Mouse (Mus musculus) intestine, embryonic 14.5 days (tissue): ENCODE data around the gene Ndufab1. TPM values are rescaled to one million over a fixed set of nuclear protein-coding genes. Genes with fewer than 3 reads are reported as not detected.

Experiments used
- ATAC-seq: fragments of 200-750 bp; cut with Nextera tagmentation; replicated peaks from 2 replicates; pipeline ENCODE4 v1.8.0; 2017; ENCODE audit warnings: low read depth, moderate number of reproducible peaks, moderate TSS enrichment, moderate library complexity; ENCODE audit not compliant: low FRiP score, low TSS enrichment
- DNase-seq: peaks from one replicate; pipeline ENCODE4 v3.0.0-alpha.2; 2018; ENCODE audit warnings: low spot score
- H3K27ac ChIP-seq: fragments of 300-500 bp; sonication (generic); 2 replicates; pipeline ENCODE4 v1.5.1; 2014; ENCODE audit warnings: low read depth, mild to moderate bottlenecking, control low read depth
- H3K27me3 ChIP-seq: fragments of 300-500 bp; sonication (generic); replicated peaks from 2 replicates; pipeline ENCODE4 v1.6.1; 2014; ENCODE audit warnings: low read length, control low read depth; ENCODE audit not compliant: control insufficient read depth, insufficient read depth
- H3K36me3 ChIP-seq: fragments of 300-500 bp; sonication (generic); 2 replicates; pipeline ENCODE4 v1.6.1; 2014; ENCODE audit warnings: low read length, control low read depth; ENCODE audit not compliant: control insufficient read depth, insufficient read depth
- H3K4me1 ChIP-seq: fragments of 300-500 bp; sonication (generic); replicated peaks from 2 replicates; pipeline ENCODE4 v1.6.1; 2014; ENCODE audit warnings: low read length, control low read depth, mixed read lengths; ENCODE audit not compliant: control insufficient read depth, insufficient read depth
- H3K4me2 ChIP-seq: fragments of 300-500 bp; sonication (generic); 2 replicates; pipeline ENCODE4 v1.6.1; 2014; ENCODE audit warnings: low read length
- H3K4me3 ChIP-seq: fragments of 300-500 bp; sonication (generic); 2 replicates; pipeline ENCODE4 v1.5.1; 2014; ENCODE audit warnings: low read depth, low read length, control low read depth, mixed read lengths
- H3K9ac ChIP-seq: fragments of 300-500 bp; sonication (generic); 2 replicates; pipeline ENCODE4 v1.6.1; 2014; ENCODE audit warnings: mild to moderate bottlenecking, low read length
- H3K9me3 ChIP-seq: fragments of 300-500 bp; sonication (generic); 2 replicates; pipeline ENCODE4 v1.6.1; 2016; ENCODE audit warnings: low read length, control low read depth; ENCODE audit not compliant: control insufficient read depth
- WGBS: fragments of 180-500 bp; shearing (Covaris S2); extraction: QIAGEN DNeasy Blood & Tissue Kit; methylation state at CpG from one replicate; pipeline ENCODE4 v1.1.7; 2014; 5-methylcytosine and 5-hydroxymethylcytosine counted together
- polyA plus RNA-seq: library from polyadenylated mRNA; unstranded; fragments of >200 nt; fragmentation: Nextera tagmentation; extraction: Ambion mirVana; gene quantifications from 2 replicates; pipeline ENCODE4 v1.2.1, GENCODE M21; 2014

Gene Ndufab1
- 714 and 762 TPM in 2 replicates for polyA plus RNA-seq

- peak within 1 kb of the TSS; percentile 22; the same call in 1 of the 2 replicates for H3K27ac ChIP-seq
- ATAC-seq (peak; percentile 98), DNase-seq (peak; percentile 83)
- peak within 1 kb of the TSS; percentile 93 for H3K4me2 ChIP-seq
- WGBS, result under 1% methylated on average over 34 of the region's 43 CpGs
- H3K4me1 ChIP-seq, result peaks cover 7% of the 10 kb centered on the region; the same call in 1 of the 2 replicates
- H3K36me3 ChIP-seq, result peaks cover 17% of the 10 kb centered on the region
- H3K9me3 ChIP-seq, result no peaks in the 10 kb centered on the region
- no peaks in the 10 kb centered on the region for H3K27me3 ChIP-seq
- peak within 1 kb of the TSS; percentile 76 for H3K9ac ChIP-seq
- H3K4me3 ChIP-seq, result peak within 1 kb of the TSS; percentile 75
Observed at GRCm38 (mm10) chr7:122101747-122102244, at the start of gene Ndufab1. Gene Ndufab1 (minus strand): TSS chr7:122101886.

GRCm38 (mm10) chr7:122140991-122141390, 39.3 kb upstream of the Ndufab1 start:
- Histone ChIP-seq H3K36me3 (peaks cover 98% of the 10 kb centered on the region), H3K9me3 (no peaks in the 10 kb centered on the region), H3K4me2 (no peak overlapping the region), H3K27me3 (no peaks in the 10 kb centered on the region), H3K4me1 (no peaks in the 10 kb centered on the region), H3K27ac (no peak overlapping the region), H3K4me3 (no peak overlapping the region), H3K9ac (no peak overlapping the region)
- no peak for ATAC-seq
- no peak for DNase-seq

GRCm38 (mm10) chr7:122138190-122138589, 36.5 kb upstream of the Ndufab1 start:
- peaks cover 4% of the 10 kb centered on the region; the same call in 1 of the 2 replicates for H3K4me1 ChIP-seq
- H3K27ac ChIP-seq, result no peak overlapping the region
- no peak overlapping the region for H3K4me3 ChIP-seq
- DNase-seq (no peak), ATAC-seq (no peak)
- H3K9me3 ChIP-seq, result no peaks in the 10 kb centered on the region
- no peak overlapping the region for H3K4me2 ChIP-seq
- no peak overlapping the region for H3K9ac ChIP-seq
- H3K27me3 ChIP-seq, result no peaks in the 10 kb centered on the region
- 88% methylated on average over 5 of the region's 5 CpGs for WGBS
- peaks cover 87% of the 10 kb centered on the region for H3K36me3 ChIP-seq

GRCm38 (mm10) chr7:122137071-122137470, 35.4 kb upstream of the Ndufab1 start:
- no peak for DNase-seq
- Histone ChIP-seq H3K9me3 (no peaks in the 10 kb centered on the region), H3K27me3 (no peaks in the 10 kb centered on the region), H3K4me2 (no peak overlapping the region), H3K9ac (no peak overlapping the region), H3K4me1 (peaks cover 5% of the 10 kb centered on the region; the same call in 1 of the 2 replicates), H3K4me3 (no peak overlapping the region), H3K27ac (no peak overlapping the region), H3K36me3 (peaks cover 76% of the 10 kb centered on the region)
- ATAC-seq, result no peak

GRCm38 (mm10) chr7:122135070-122135469, 33.4 kb upstream of the Ndufab1 start:
- no peak overlapping the region for H3K9ac ChIP-seq
- H3K27ac ChIP-seq, result no peak overlapping the region
- peaks cover 13% of the 10 kb centered on the region; the same call in 1 of the 2 replicates for H3K4me1 ChIP-seq
- no peak overlapping the region for H3K4me3 ChIP-seq
- no peaks in the 10 kb centered on the region for H3K27me3 ChIP-seq
- peaks cover 57% of the 10 kb centered on the region for H3K36me3 ChIP-seq
- WGBS, result 71% methylated on average over 10 of the region's 10 CpGs
- no peak overlapping the region for H3K4me2 ChIP-seq
- H3K9me3 ChIP-seq, result no peaks in the 10 kb centered on the region
- ATAC-seq (no peak), DNase-seq (no peak)

- Histone ChIP-seq H3K9ac (peak overlapping the region; percentile 90), H3K4me3 (peak overlapping the region; percentile 87), H3K4me1 (peaks cover 13% of the 10 kb centered on the region; the same call in 1 of the 2 replicates), H3K27me3 (no peaks in the 10 kb centered on the region), H3K9me3 (no peaks in the 10 kb centered on the region), H3K36me3 (peaks cover 51% of the 10 kb centered on the region), H3K27ac (no peak overlapping the region), H3K4me2 (peak overlapping the region; percentile 77)
- no peak for ATAC-seq
- 15% methylated on average over 8 of the region's 8 CpGs for WGBS
- DNase-seq, result no peak
Observed at GRCm38 (mm10) chr7:122133338-122133625, 31.6 kb upstream of the Ndufab1 start.

GRCm38 (mm10) chr7:122132497-122133337, 31.0 kb upstream of the Ndufab1 start, which contains the start of the genes Palb2 and Dctn5:
Gene Palb2 (minus strand): TSS chr7:122132985.
Gene Dctn5 (plus strand): TSS chr7:122133041.
- H3K4me2 ChIP-seq, result peak within 1 kb of the TSS; percentile 87
- WGBS, result under 1% methylated on average over 54 of the region's 54 CpGs
- H3K9ac ChIP-seq, result peak within 1 kb of the TSS; percentile 90
- peak within 1 kb of the TSS; percentile 87 for H3K4me3 ChIP-seq
- peak within 1 kb of the TSS; percentile 51; the same call in 1 of the 2 replicates for H3K27ac ChIP-seq
- peak; percentile 96 for ATAC-seq
- no peaks in the 10 kb centered on the region for H3K9me3 ChIP-seq
- DNase-seq, result peak; percentile 99
- peaks cover 13% of the 10 kb centered on the region; the same call in 1 of the 2 replicates for H3K4me1 ChIP-seq
- peaks cover 51% of the 10 kb centered on the region for H3K36me3 ChIP-seq
- H3K27me3 ChIP-seq, result no peaks in the 10 kb centered on the region

GRCm38 (mm10) chr7:122131834-122132233, 30.1 kb upstream of the Ndufab1 start:
- Histone ChIP-seq H3K27ac (no peak overlapping the region), H3K4me2 (peak overlapping the region; percentile 87), H3K9me3 (no peaks in the 10 kb centered on the region), H3K9ac (peak overlapping the region; percentile 90), H3K4me3 (peak overlapping the region; percentile 87), H3K4me1 (peaks cover 13% of the 10 kb centered on the region; the same call in 1 of the 2 replicates), H3K27me3 (no peaks in the 10 kb centered on the region), H3K36me3 (peaks cover 50% of the 10 kb centered on the region)
- ATAC-seq, result no peak
- DNase-seq, result no peak
